Mouse (Mus musculus): ENCODE measurements around the gene Sox13. TPM values are rescaled to one million over a fixed set of nuclear protein-coding genes. Genes with fewer than 3 reads are reported as not detected.

Gene Sox13
- 1.9 and 4.1 TPM in 2 replicates for total RNA-seq (2017)

- ATAC-seq (replicated peaks in 1 of 2; ENCODE audit: insufficient read depth in 1 of 2, low FRiP score in 2 of 2, low TSS enrichment in 1 of 2, low read depth in 1 of 2, poor library complexity in 2 of 2, severe bottlenecking in 2 of 2) = peak in 1 of 2 experiments; percentile 37; a peak in 2 of 4 replicates
Measured at GRCm38 (mm10) chr1:133423543-133424480, at the start of gene Sox13. Gene Sox13 (minus strand): TSS chr1:133424377.

- no peak for ATAC-seq (replicated peaks in 1 of 2; ENCODE audit: insufficient read depth in 1 of 2, low FRiP score in 2 of 2, low TSS enrichment in 1 of 2, low read depth in 1 of 2, poor library complexity in 2 of 2, severe bottlenecking in 2 of 2)
Measured at GRCm38 (mm10) chr1:133471556-133471955, 47.4 kb upstream of the Sox13 start.

GRCm38 (mm10) chr1:133471086-133471485 is 46.9 kb upstream of the Sox13 start:
- no peak for ATAC-seq (replicated peaks in 1 of 2; ENCODE audit: insufficient read depth in 1 of 2, low FRiP score in 2 of 2, low TSS enrichment in 1 of 2, low read depth in 1 of 2, poor library complexity in 2 of 2, severe bottlenecking in 2 of 2)

- no peak for ATAC-seq (replicated peaks in 1 of 2; ENCODE audit: insufficient read depth in 1 of 2, low FRiP score in 2 of 2, low TSS enrichment in 1 of 2, low read depth in 1 of 2, poor library complexity in 2 of 2, severe bottlenecking in 2 of 2)
Measured at GRCm38 (mm10) chr1:133470242-133471025, 46.3 kb upstream of the Sox13 start.

GRCm38 (mm10) chr1:133469213-133469612 is 45.0 kb upstream of the Sox13 start:
- no peak for ATAC-seq (replicated peaks in 1 of 2; ENCODE audit: insufficient read depth in 1 of 2, low FRiP score in 2 of 2, low TSS enrichment in 1 of 2, low read depth in 1 of 2, poor library complexity in 2 of 2, severe bottlenecking in 2 of 2)

GRCm38 (mm10) chr1:133468751-133469150 is 44.6 kb upstream of the Sox13 start:
- ATAC-seq (replicated peaks in 1 of 2; ENCODE audit: insufficient read depth in 1 of 2, low FRiP score in 2 of 2, low TSS enrichment in 1 of 2, low read depth in 1 of 2, poor library complexity in 2 of 2, severe bottlenecking in 2 of 2) = no peak

GRCm38 (mm10) chr1:133467905-133468304 is 43.7 kb upstream of the Sox13 start:
- no peak for ATAC-seq (replicated peaks in 1 of 2; ENCODE audit: insufficient read depth in 1 of 2, low FRiP score in 2 of 2, low TSS enrichment in 1 of 2, low read depth in 1 of 2, poor library complexity in 2 of 2, severe bottlenecking in 2 of 2)

- ATAC-seq (replicated peaks in 1 of 2; ENCODE audit: insufficient read depth in 1 of 2, low FRiP score in 2 of 2, low TSS enrichment in 1 of 2, low read depth in 1 of 2, poor library complexity in 2 of 2, severe bottlenecking in 2 of 2) = no peak
Measured at GRCm38 (mm10) chr1:133463138-133463537, 39.0 kb upstream of the Sox13 start.

- ATAC-seq (replicated peaks in 1 of 2; ENCODE audit: insufficient read depth in 1 of 2, low FRiP score in 2 of 2, low TSS enrichment in 1 of 2, low read depth in 1 of 2, poor library complexity in 2 of 2, severe bottlenecking in 2 of 2) = no peak
Measured at GRCm38 (mm10) chr1:133460996-133461395, 36.8 kb upstream of the Sox13 start.

- no peak for ATAC-seq (replicated peaks in 1 of 2; ENCODE audit: insufficient read depth in 1 of 2, low FRiP score in 2 of 2, low TSS enrichment in 1 of 2, low read depth in 1 of 2, poor library complexity in 2 of 2, severe bottlenecking in 2 of 2)
Measured at GRCm38 (mm10) chr1:133456097-133456496, 31.9 kb upstream of the Sox13 start.

GRCm38 (mm10) chr1:133452564-133453165 is 28.5 kb upstream of the Sox13 start:
- ATAC-seq (replicated peaks in 1 of 2; ENCODE audit: insufficient read depth in 1 of 2, low FRiP score in 2 of 2, low TSS enrichment in 1 of 2, low read depth in 1 of 2, poor library complexity in 2 of 2, severe bottlenecking in 2 of 2) = no peak

GRCm38 (mm10) chr1:133451869-133452563 is 27.8 kb upstream of the Sox13 start:
- ATAC-seq (replicated peaks in 1 of 2; ENCODE audit: insufficient read depth in 1 of 2, low FRiP score in 2 of 2, low TSS enrichment in 1 of 2, low read depth in 1 of 2, poor library complexity in 2 of 2, severe bottlenecking in 2 of 2) = no peak

GRCm38 (mm10) chr1:133451025-133451424 is 26.8 kb upstream of the Sox13 start:
- no peak for ATAC-seq (replicated peaks in 1 of 2; ENCODE audit: insufficient read depth in 1 of 2, low FRiP score in 2 of 2, low TSS enrichment in 1 of 2, low read depth in 1 of 2, poor library complexity in 2 of 2, severe bottlenecking in 2 of 2)

GRCm38 (mm10) chr1:133448351-133448931 is 24.3 kb upstream of the Sox13 start:
- peak; percentile 58 to 73 for ATAC-seq (replicated peaks in 1 of 2; ENCODE audit: insufficient read depth in 1 of 2, low FRiP score in 2 of 2, low TSS enrichment in 1 of 2, low read depth in 1 of 2, poor library complexity in 2 of 2, severe bottlenecking in 2 of 2)

GRCm38 (mm10) chr1:133446291-133446690 is 22.1 kb upstream of the Sox13 start:
- ATAC-seq (replicated peaks in 1 of 2; ENCODE audit: insufficient read depth in 1 of 2, low FRiP score in 2 of 2, low TSS enrichment in 1 of 2, low read depth in 1 of 2, poor library complexity in 2 of 2, severe bottlenecking in 2 of 2) = no peak

GRCm38 (mm10) chr1:133444315-133444714 is 20.1 kb upstream of the Sox13 start:
- no peak for ATAC-seq (replicated peaks in 1 of 2; ENCODE audit: insufficient read depth in 1 of 2, low FRiP score in 2 of 2, low TSS enrichment in 1 of 2, low read depth in 1 of 2, poor library complexity in 2 of 2, severe bottlenecking in 2 of 2)

Measured in hematopoietic stem cell, adult 5-6 weeks (primary cell).